Mouse (Mus musculus) midbrain, embryonic 12.5 days (tissue): ENCODE measurements around the gene Rab3gap2. TPM values are rescaled to one million over a fixed set of nuclear protein-coding genes. Genes with fewer than 3 reads are reported as not detected.

Experiments
- ATAC-seq: fragments of 200-750 bp; cut with Nextera tagmentation; 2 replicates; pipeline ENCODE4 v1.8.0; 2017; ENCODE audit warnings: low read depth, moderate TSS enrichment, moderate library complexity; ENCODE audit not compliant: low FRiP score
- H3K27ac ChIP-seq: fragments of 300-500 bp; sonication (generic); replicated peaks from 2 replicates; pipeline ENCODE4 v1.5.1; 2016; ENCODE audit warnings: mild to moderate bottlenecking
- H3K27me3 ChIP-seq: fragments of 300-500 bp; sonication (generic); 2 replicates; pipeline ENCODE4 v1.6.1; 2016; ENCODE audit warnings: mild to moderate bottlenecking
- H3K36me3 ChIP-seq: fragments of 300-500 bp; sonication (generic); 2 replicates; pipeline ENCODE4 v1.6.1; 2016
- H3K4me1 ChIP-seq: fragments of 300-500 bp; sonication (generic); 2 replicates; pipeline ENCODE4 v1.6.1; 2016
- H3K4me2 ChIP-seq: fragments of 300-500 bp; sonication (generic); replicated peaks from 2 replicates; pipeline ENCODE4 v1.6.1; 2016; ENCODE audit warnings: mild to moderate bottlenecking, moderate library complexity
- H3K4me3 ChIP-seq: fragments of 300-500 bp; sonication (generic); 2 replicates; pipeline ENCODE4 v1.5.1; 2016; ENCODE audit warnings: mild to moderate bottlenecking
- H3K9ac ChIP-seq: fragments of 300-500 bp; sonication (generic); replicated peaks from 2 replicates; pipeline ENCODE4 v1.6.1; 2016; ENCODE audit warnings: mild to moderate bottlenecking, moderate library complexity
- H3K9me3 ChIP-seq: fragments of 300-500 bp; sonication (generic); 2 replicates; pipeline ENCODE4 v1.6.1; 2016; ENCODE audit warnings: mild to moderate bottlenecking
- WGBS: fragments of 180-500 bp; shearing (Covaris S2); methylation state at CpG from one replicate; pipeline ENCODE4 v1.1.7; 2016; 5-methylcytosine and 5-hydroxymethylcytosine counted together
- polyA plus RNA-seq: library from polyadenylated mRNA; unstranded; fragments of >200 nt; fragmentation: Nextera tagmentation; extraction: Ambion mirVana; gene quantifications from 2 replicates; pipeline ENCODE4 v1.2.1, GENCODE M21; 2016

Rab3gap2 gene
- polyA plus RNA-seq, 1 experiment from 2014 or later, result 25.0 TPM

DNA sequence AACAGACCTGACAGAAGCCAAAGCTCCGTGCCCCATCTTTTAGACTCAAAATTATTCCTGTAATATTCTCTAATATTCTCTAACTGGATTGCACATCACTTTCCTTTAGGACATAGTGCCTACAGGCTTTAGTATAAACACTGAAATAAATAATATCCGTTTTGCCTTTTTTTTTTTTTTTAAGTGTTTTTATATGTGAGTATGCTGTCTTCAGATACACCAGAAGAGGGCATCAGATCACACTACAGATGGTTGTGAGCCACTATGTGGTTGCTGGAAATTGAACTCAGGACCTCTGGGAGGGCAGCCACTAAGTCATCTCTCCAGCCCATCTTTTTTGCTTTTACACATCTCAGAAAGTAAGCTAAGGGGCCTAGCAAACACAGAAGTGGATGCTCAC, 1.9 kb upstream of the Rab3gap2 start:
- H3K27ac ChIP-seq, result no peak overlapping the region
- no peak for ATAC-seq
- H3K4me3 ChIP-seq, result no peak overlapping the region
- H3K36me3 ChIP-seq, result no peaks in the 10 kb centered on the region
- no peaks in the 10 kb centered on the region for H3K27me3 ChIP-seq
- peaks cover 26% of the 10 kb centered on the region for H3K4me1 ChIP-seq
- no peak overlapping the region for H3K9ac ChIP-seq
- H3K4me2 ChIP-seq, result no peak overlapping the region
- no peaks in the 10 kb centered on the region for H3K9me3 ChIP-seq
- WGBS, result 83% methylated on average over 2 of the region's 2 CpGs

DNA sequence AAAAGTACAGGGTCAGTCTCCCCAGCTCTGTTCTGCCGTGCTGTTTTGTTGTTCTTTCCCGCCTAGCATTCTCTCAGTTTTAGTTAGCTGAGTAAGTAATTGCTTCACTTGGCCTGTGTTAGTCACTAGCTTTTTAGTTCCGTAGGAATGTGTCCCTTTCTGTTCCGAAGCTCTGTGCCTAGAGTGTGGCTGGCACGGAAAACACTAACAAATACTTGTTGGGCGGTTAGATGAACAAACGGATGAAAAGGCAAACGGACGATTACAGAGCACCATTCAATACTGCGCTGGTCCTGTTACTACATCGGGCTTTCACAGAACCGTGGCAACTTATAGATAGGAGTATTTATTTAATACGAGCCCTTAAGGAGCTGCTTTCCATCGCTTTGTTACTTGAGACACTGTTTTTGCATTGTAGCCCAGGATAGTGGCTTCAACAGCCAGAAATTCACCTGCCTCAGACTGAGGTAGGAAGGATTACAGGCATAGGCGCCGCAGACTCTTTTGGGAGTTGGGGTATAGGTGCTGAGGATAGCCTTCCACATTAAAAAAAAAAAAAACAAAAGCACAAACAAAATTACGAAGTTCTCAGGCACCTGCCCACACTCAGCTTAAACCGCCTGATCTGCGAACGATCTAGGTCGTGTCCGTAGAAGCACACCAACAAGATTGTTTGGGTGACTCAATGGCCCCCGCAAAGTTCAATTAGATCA, 565 bp upstream of the Rab3gap2 start:
- H3K36me3 ChIP-seq, result peaks cover 3% of the 10 kb centered on the region; the same call in 1 of the 2 replicates
- no peaks in the 10 kb centered on the region for H3K9me3 ChIP-seq
- H3K27me3 ChIP-seq, result no peaks in the 10 kb centered on the region
- H3K4me2 ChIP-seq, result peak overlapping the region; percentile 92
- H3K9ac ChIP-seq, result peak overlapping the region; percentile 55
- peaks cover 26% of the 10 kb centered on the region for H3K4me1 ChIP-seq
- H3K4me3 ChIP-seq, result peak overlapping the region; percentile 92
- peak overlapping the region; percentile 70 for H3K27ac ChIP-seq
- peak; percentile 1; the same call in 1 of the 2 replicates for ATAC-seq
- 4% methylated on average over 23 of the region's 23 CpGs for WGBS

DNA sequence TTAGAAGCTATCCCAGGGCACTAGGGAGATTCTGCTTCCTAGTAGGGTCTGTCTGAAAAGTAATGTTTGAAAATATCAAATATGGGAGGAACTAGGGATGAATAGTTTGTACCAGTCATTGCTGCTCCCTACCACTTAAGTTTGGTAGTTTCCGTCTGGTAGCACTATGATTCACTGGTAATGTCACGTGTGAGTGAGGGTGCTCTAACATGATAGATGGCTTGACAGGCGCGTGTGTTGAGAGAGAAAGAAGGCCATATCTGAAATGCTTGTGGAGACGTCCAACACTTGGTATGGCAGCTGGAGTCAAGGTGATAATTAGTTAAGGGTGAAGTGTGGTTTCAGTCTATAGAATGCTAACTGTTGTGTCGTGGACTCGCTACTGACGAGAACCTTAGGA, 1.2 kb downstream of the Rab3gap2 start:
- ATAC-seq, result no peak
- no peaks in the 10 kb centered on the region for H3K9me3 ChIP-seq
- no peaks in the 10 kb centered on the region for H3K27me3 ChIP-seq
- H3K36me3 ChIP-seq, result peaks cover 3% of the 10 kb centered on the region; the same call in 1 of the 2 replicates
- 88% methylated on average over 8 of the region's 8 CpGs for WGBS
- peaks cover 25% of the 10 kb centered on the region for H3K4me1 ChIP-seq
- H3K4me3 ChIP-seq, result 0 out of 2 replicates have a peak overlapping the region, but pooled peaks have one; percentile 92
- peak overlapping the region; percentile 92 for H3K4me2 ChIP-seq
- peak overlapping the region; percentile 41 for H3K9ac ChIP-seq
- H3K27ac ChIP-seq, result no peak overlapping the region

DNA sequence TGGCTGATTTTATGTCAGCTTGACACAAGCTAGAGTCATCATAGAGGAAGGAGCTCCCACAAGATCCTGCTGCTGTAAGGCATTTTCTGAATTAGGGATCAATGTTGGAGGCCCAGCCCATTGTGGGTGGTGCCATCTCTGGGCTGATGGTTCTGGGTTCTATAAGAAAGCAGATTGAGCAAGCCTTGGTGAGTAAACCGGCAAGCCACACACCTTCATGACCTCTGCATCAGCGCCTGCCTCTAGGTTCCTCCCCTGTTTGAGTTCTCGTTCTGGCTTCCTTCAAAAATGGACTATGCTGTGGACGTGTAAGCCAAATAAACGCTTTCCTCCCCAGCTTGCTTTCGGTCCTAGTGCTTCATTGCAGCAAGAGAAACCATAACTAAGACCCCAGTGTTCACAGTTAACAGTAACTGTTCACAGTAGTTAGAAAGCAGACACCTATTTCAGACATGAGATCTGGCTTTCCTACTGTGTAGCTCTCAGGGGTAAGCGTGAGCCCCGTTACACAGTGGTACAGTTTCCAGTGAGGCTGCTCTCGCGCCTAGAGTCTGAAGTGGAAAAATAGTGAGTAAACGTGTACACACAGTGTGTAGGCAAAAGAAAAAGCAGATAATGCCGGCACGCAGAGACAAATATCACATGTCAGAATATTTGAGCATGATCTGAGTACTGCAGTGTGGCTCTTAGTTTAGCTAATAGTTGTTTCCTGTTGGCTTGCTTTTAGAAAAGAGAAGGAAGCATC, 4.1 kb downstream of the Rab3gap2 start:
- H3K27ac ChIP-seq, result no peak overlapping the region
- no peak overlapping the region for H3K4me3 ChIP-seq
- H3K9me3 ChIP-seq, result no peaks in the 10 kb centered on the region
- H3K4me1 ChIP-seq, result peaks cover 14% of the 10 kb centered on the region
- no peaks in the 10 kb centered on the region for H3K27me3 ChIP-seq
- WGBS, result 94% methylated on average over 13 of the region's 13 CpGs
- no peak overlapping the region for H3K9ac ChIP-seq
- peaks cover 3% of the 10 kb centered on the region; the same call in 1 of the 2 replicates for H3K36me3 ChIP-seq
- ATAC-seq, result no peak
- no peak overlapping the region for H3K4me2 ChIP-seq

DNA sequence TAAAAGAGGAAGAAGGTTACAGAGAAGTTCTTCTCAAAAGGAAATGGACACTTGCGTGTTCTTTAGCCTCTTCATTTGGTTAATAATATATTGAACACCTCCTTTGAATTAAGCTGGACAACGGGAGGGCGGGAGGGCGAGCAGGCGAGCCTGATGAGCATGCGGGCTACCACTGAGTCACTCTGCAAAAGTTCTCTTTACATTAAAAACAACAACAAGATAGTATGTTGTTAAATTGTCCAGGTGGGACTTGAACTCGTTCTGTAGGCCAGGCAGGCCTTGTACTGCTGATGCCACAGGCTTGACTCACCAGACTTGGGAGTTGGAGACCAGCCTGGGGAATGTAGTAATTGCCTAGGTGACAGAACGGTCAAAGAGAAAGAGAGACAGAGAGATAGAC, 4.8 kb downstream of the Rab3gap2 start:
- Histone ChIP-seq H3K9me3 (no peaks in the 10 kb centered on the region), H3K4me3 (no peak overlapping the region), H3K4me1 (peaks cover 14% of the 10 kb centered on the region), H3K27ac (no peak overlapping the region), H3K9ac (no peak overlapping the region), H3K27me3 (no peaks in the 10 kb centered on the region), H3K4me2 (no peak overlapping the region), H3K36me3 (peaks cover 3% of the 10 kb centered on the region; the same call in 1 of the 2 replicates)
- ATAC-seq, result no peak
- WGBS, result 88% methylated on average over 8 of the region's 8 CpGs

DNA sequence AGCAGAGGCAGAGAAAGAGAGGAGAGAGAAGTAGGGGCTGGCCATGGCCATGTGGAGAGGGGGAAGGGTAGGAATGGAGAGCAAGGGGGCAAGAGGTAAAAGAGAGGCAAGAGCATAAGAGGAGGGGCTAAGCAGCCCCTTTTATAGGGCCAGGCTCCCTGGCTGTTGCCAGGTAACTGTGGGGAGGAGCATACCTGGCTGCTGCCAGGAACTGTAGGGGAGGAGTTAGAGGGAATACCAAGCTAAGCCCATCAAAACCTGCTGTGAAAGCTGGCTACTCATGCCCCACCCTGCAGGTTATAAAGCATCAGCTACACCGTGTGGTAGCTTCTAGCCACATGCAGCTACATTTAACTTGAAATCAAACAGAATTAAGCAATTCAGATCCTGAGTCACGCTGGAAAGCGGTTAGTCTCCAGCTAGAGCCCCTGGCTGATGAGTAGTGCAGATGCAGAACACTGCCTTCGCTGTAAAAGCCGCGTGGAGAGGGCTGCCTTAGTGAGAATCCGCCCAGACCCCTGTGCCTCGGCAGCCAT, 5.8 kb downstream of the Rab3gap2 start:
- whole genome bisulfite sequencing, result 34% methylated on average over 8 of the region's 8 CpGs
- no peak overlapping the region for H3K4me3 ChIP-seq

DNA sequence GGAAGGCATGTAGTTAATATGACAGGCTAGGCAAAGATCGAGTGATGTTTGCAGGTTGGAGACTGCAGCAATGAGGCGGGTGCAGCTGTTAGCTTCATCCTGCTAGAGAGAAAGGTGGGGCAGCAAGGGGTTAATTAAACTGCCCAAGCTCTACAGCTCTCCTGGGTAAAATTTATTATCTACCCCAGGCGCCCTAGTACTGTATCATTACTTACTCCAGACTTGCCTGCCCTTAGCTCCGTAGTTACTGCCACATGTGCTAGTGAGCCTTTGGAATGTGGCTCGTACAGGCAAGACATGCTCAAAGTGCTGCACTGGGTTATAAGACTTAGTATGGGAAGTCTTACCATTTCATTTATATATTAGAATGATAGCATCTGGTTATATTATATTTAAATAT, 12.4 kb downstream of the Rab3gap2 start:
- Histone ChIP-seq H3K4me3 (no peak overlapping the region), H3K9me3 (no peaks in the 10 kb centered on the region), H3K4me2 (no peak overlapping the region), H3K36me3 (peaks cover 10% of the 10 kb centered on the region), H3K27me3 (no peaks in the 10 kb centered on the region), H3K27ac (no peak overlapping the region), H3K4me1 (no peaks in the 10 kb centered on the region), H3K9ac (no peak overlapping the region)
- ATAC-seq, result no peak
- WGBS, result 79% methylated on average over 5 of the region's 5 CpGs

More for the DNA sequence above, 5.8 kb downstream of the Rab3gap2 start:
- H3K27me3 ChIP-seq, result no peaks in the 10 kb centered on the region
- H3K4me2 ChIP-seq, result no peak overlapping the region
- H3K27ac ChIP-seq, result no peak overlapping the region
- H3K4me1 ChIP-seq, result peaks cover 10% of the 10 kb centered on the region
- peaks cover 7% of the 10 kb centered on the region for H3K36me3 ChIP-seq
- no peak overlapping the region for H3K9ac ChIP-seq
- no peak for ATAC-seq
- no peaks in the 10 kb centered on the region for H3K9me3 ChIP-seq

DNA sequence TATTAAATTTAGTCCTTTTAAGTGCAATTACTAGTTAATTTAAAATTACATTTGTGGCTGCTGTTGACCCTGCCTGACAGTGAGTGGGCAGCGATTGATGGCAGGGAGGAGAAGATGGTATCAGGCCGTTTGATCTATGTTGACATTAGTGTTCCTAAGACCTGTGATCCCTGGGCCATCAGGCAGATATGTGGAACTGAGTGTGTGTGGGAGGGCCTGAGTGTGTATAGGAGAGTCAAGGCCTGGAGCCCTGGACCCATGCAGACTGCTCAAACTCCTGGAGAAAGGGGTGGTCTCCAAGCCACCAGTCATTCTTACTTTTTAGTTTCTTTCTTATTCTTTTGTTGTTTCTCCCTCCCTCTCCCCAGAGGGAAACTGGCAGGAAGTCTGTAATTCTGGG, 12.8 kb downstream of the Rab3gap2 start:
- no peak overlapping the region for H3K4me3 ChIP-seq
- H3K9me3 ChIP-seq, result no peaks in the 10 kb centered on the region
- H3K9ac ChIP-seq, result no peak overlapping the region
- no peak overlapping the region for H3K4me2 ChIP-seq
- H3K4me1 ChIP-seq, result no peaks in the 10 kb centered on the region
- WGBS, result 89% methylated on average over 2 of the region's 2 CpGs
- no peak overlapping the region for H3K27ac ChIP-seq
- ATAC-seq, result no peak
- no peaks in the 10 kb centered on the region for H3K27me3 ChIP-seq
- H3K36me3 ChIP-seq, result peaks cover 11% of the 10 kb centered on the region

DNA sequence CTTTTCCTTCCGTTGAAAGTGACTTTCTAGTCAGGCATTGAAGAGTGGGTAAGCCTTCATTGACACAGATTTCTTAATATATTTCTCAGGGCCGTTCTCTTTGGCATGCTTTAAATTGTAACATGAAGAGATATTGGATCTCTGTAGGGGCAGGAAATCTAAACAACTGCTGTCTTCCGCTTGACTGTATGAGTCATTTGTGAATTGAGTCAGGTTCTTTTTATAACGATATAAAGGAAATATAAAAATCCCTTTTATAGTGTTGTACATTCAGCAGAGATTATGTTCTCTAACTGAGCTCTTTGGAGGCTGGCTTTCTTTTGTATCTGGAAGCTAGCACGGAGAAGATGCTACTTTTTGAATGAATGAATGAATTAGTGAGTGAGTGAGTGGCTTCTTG, 14.0 kb downstream of the Rab3gap2 start:
- Histone ChIP-seq H3K4me1 (no peaks in the 10 kb centered on the region), H3K27ac (no peak overlapping the region), H3K9ac (no peak overlapping the region), H3K4me3 (no peak overlapping the region), H3K9me3 (no peaks in the 10 kb centered on the region), H3K36me3 (peaks cover 12% of the 10 kb centered on the region), H3K4me2 (no peak overlapping the region), H3K27me3 (no peaks in the 10 kb centered on the region)
- no peak for ATAC-seq
- WGBS, result 84% methylated on average over 5 of the region's 5 CpGs

DNA sequence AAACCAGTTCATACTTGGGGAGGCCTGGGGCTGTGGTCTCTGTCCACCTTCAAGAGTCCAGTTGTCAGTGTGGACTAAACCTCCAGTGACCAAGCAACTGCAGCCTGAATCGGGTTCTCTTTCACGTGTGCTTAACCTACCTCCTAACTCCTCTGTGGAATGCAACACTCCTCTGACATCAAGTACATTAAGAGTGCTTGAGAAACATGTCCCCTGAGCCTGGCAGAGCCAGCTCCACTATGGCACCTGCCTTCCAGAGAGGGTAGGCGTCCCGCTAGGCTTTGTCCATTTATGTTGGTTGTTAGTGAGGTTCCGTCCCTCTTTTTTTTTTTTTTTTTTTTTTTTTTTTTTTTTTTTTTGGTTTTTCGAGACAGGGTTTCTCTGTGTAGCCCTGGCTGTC, 23.0 kb downstream of the Rab3gap2 start:
- H3K4me1 ChIP-seq, result no peaks in the 10 kb centered on the region
- H3K9ac ChIP-seq, result no peak overlapping the region
- peaks cover 22% of the 10 kb centered on the region for H3K36me3 ChIP-seq
- no peak overlapping the region for H3K4me2 ChIP-seq
- H3K27me3 ChIP-seq, result no peaks in the 10 kb centered on the region
- WGBS, result 91% methylated on average over 6 of the region's 6 CpGs
- no peaks in the 10 kb centered on the region for H3K9me3 ChIP-seq
- no peak overlapping the region for H3K27ac ChIP-seq
- H3K4me3 ChIP-seq, result no peak overlapping the region
- no peak for ATAC-seq

DNA sequence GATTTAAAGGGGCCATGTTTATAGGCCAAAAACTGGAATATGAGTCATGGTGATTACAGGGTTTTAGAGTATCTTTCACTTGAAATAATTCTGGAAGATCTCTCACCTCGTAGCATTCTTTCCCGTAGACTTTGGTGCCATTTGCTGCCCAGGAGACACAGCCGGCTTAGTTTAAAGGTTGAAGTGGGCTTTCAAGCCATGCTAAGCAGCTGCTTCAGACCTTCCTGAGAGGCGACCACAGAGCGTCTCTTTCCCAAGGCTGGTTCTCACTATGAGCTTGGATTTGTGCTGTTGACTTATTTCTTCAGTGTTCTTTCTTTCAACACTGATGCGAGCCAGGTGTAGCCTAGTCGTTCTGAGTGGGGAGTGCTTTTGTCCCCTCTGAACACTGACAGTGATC, 23.8 kb downstream of the Rab3gap2 start:
- H3K27me3 ChIP-seq, result no peaks in the 10 kb centered on the region
- H3K4me1 ChIP-seq, result no peaks in the 10 kb centered on the region
- WGBS, result 91% methylated on average over 7 of the region's 7 CpGs
- no peak for ATAC-seq
- no peak overlapping the region for H3K9ac ChIP-seq
- H3K36me3 ChIP-seq, result peaks cover 22% of the 10 kb centered on the region
- no peak overlapping the region for H3K27ac ChIP-seq
- no peak overlapping the region for H3K4me2 ChIP-seq
- no peaks in the 10 kb centered on the region for H3K9me3 ChIP-seq
- H3K4me3 ChIP-seq, result no peak overlapping the region
